In genomic region chr5:144258687-144259086, GRCm38 (mm10) we compare ENCODE assay signal across 7 mouse cellular contexts. TPM values are rescaled to one million over a fixed set of nuclear protein-coding genes. Genes with fewer than 3 reads are reported as not detected.
DNase-seq lines count a peak whose midpoint lies in the region; ATAC-seq and TF ChIP-seq lines count a peak whose summit lies in the region.

No protein-coding gene starts in this region.

- no peak overlapping the region for H3K27ac ChIP-seq in ES-E14 (ENCODE audit: insufficient read depth, low read depth, low read length, poor library complexity, severe bottlenecking)
- peak overlapping the region; percentile 57 for H3K27ac ChIP-seq in brown adipose tissue, adult 24 weeks (replicated peaks; ENCODE audit: low read depth, low read length)
- no peak overlapping the region for H3K27ac ChIP-seq in hindbrain, embryonic 14.5 days
- H3K27ac ChIP-seq in limb, embryonic 15.5 days, result peak overlapping the region; percentile 43; the same call in 1 of the 2 replicates

- H3K4me3 ChIP-seq in ES-E14 (ENCODE audit: insufficient read depth in 1 of 2, low read depth in 1 of 2, low read length in 2 of 2, poor library complexity in 1 of 2, severe bottlenecking in 1 of 2), result no peak overlapping the region
- H3K4me3 ChIP-seq in brown adipose tissue, adult 24 weeks (ENCODE audit: insufficient read depth, low read depth, low read length), result peak overlapping the region; percentile 96
- peak overlapping the region; percentile 93; the same call in 1 of the 2 replicates for H3K4me3 ChIP-seq in hindbrain, embryonic 14.5 days (replicated peaks; ENCODE audit: low read length)
- H3K4me3 ChIP-seq in limb, embryonic 15.5 days, result peak overlapping the region; percentile 14; the same call in 1 of the 2 replicates

- no peaks in the 10 kb centered on the region for H3K27me3 ChIP-seq in hindbrain, embryonic 14.5 days (ENCODE audit: control insufficient read depth, insufficient read depth, low read length)
- no peaks in the 10 kb centered on the region for H3K27me3 ChIP-seq in limb, embryonic 15.5 days

- peaks cover 33% of the 10 kb centered on the region for H3K36me3 ChIP-seq in ES-E14 (ENCODE audit: control insufficient read depth, insufficient read depth, low read length, poor library complexity, severe bottlenecking)
- peaks cover 33% of the 10 kb centered on the region for H3K36me3 ChIP-seq in hindbrain, embryonic 14.5 days (replicated peaks; ENCODE audit: control insufficient read depth, insufficient read depth)
- peaks cover 13% of the 10 kb centered on the region; the same call in 1 of the 2 replicates for H3K36me3 ChIP-seq in limb, embryonic 15.5 days

- WGBS in hindbrain, embryonic 14.5 days, result 14% methylated on average over 2 of the region's 2 CpGs
- WGBS in limb, embryonic 15.5 days, result 31% methylated on average over 2 of the region's 2 CpGs

- in situ Hi-C loops in ES-E14 (cut with MboI; ENCODE audit: low sequenced_read_pairs in 2 of 2, unreplicated experiment in 2 of 2), result no loop called here

- H3K4me2 ChIP-seq in hindbrain, embryonic 14.5 days (replicated peaks), result peak overlapping the region; percentile 83
- H3K4me2 ChIP-seq in limb, embryonic 15.5 days, result peak overlapping the region; percentile 77

- H3K9me3 ChIP-seq in ES-E14 (ENCODE audit: control insufficient read depth, insufficient read depth, low read depth, low read length), result no peaks in the 10 kb centered on the region
- H3K9me3 ChIP-seq in hindbrain, embryonic 14.5 days (ENCODE audit: control insufficient read depth, low read length), result no peaks in the 10 kb centered on the region
- H3K9me3 ChIP-seq in limb, embryonic 15.5 days, result no peaks in the 10 kb centered on the region

- DNase-seq in ES-E14 (ENCODE audit: low read depth, low spot score), result no peak
- DNase-seq in hindbrain, embryonic 14.5 days (ENCODE audit: low spot score), result no peak
- DNase-seq in spleen, adult 12 weeks (ENCODE audit: low spot score), result no peak
- no peak for DNase-seq in thymus, postnatal 10 days (ENCODE audit: low spot score in 2 of 2)
- DNase-seq in urinary bladder, adult 18-20 months (ENCODE audit: low spot score in 2 of 2), result no peak

- peaks cover 0 to 44% of the 10 kb centered on the region in 2 experiments; a peak in 2 of 4 replicates for H3K4me1 ChIP-seq in ES-E14 (ENCODE audit: control insufficient read depth in 2 of 2, insufficient read depth in 2 of 2, low read length in 2 of 2, poor library complexity in 1 of 2)
- H3K4me1 ChIP-seq in brown adipose tissue, adult 24 weeks (ENCODE audit: control insufficient read depth, insufficient read depth, insufficient read length, low read length), result peaks cover 55% of the 10 kb centered on the region
- H3K4me1 ChIP-seq in hindbrain, embryonic 14.5 days (replicated peaks; ENCODE audit: control insufficient read depth, insufficient read depth, low read length), result peaks cover 37% of the 10 kb centered on the region
- peaks cover 68% of the 10 kb centered on the region for H3K4me1 ChIP-seq in limb, embryonic 15.5 days

- no peak for ATAC-seq in hindbrain, embryonic 14.5 days (ENCODE audit: low FRiP score)
- no peak for ATAC-seq in limb, embryonic 15.5 days (ENCODE audit: insufficient number of reproducible peaks, low FRiP score, low TSS enrichment, low read depth)

- H3K9ac ChIP-seq in ES-E14 (ENCODE audit: insufficient read depth, low read depth, low read length, poor library complexity, severe bottlenecking), result 0 out of 2 replicates have a peak overlapping the region, but pooled peaks have one; percentile 37
- peak overlapping the region; percentile 98 for H3K9ac ChIP-seq in hindbrain, embryonic 14.5 days
- H3K9ac ChIP-seq in limb, embryonic 15.5 days, result peak overlapping the region; percentile 10; the same call in 1 of the 2 replicates

TF ChIP-seq in ES-E14, 5 proteins besides CTCF, POLR2A, EP300 and RAD21:
- TF ChIP-seq ZNF384 (IDR thresholded peaks at IDR 0.05; ENCODE audit: low read depth, low read length), result no peak
- TF ChIP-seq ZC3H11A (IDR thresholded peaks at IDR 0.05; ENCODE audit: borderline replicate concordance, low read depth, low read length), result no peak
- no peak for TF ChIP-seq MAFK (IDR thresholded peaks at IDR 0.05; ENCODE audit: insufficient read depth, low read depth, low read length)
- TF ChIP-seq HCFC1 (IDR thresholded peaks at IDR 0.05; ENCODE audit: borderline replicate concordance, insufficient read depth, low read length), result no peak
- TF ChIP-seq CHD2 (IDR thresholded peaks at IDR 0.05; ENCODE audit: low read depth, low read length), result no peak

RNA-seq across cellular contexts. Expression of gene Bri3, which starts 14.4 kb away (rescaled TPM):
- total RNA-seq in ES-E14 (2012; rRNA removed), result 21.9 and 26.4 TPM in 2 replicates
- polyA plus RNA-seq in brown adipose tissue, adult 24 weeks (2012; ENCODE audit: insufficient read depth, insufficient read length, missing spikeins), result 230 and 282 TPM in 2 replicates
- 103 and 123 TPM in 2 replicates for polyA plus RNA-seq in hindbrain, embryonic 14.5 days (2014; fragmentation: Nextera tagmentation; extraction: Ambion mirVana)
- 81.5 and 97.3 TPM in 2 replicates for polyA plus RNA-seq in limb, embryonic 15.5 days (2015; fragmentation: Nextera tagmentation; extraction: Ambion mirVana)

RNA-seq across cellular contexts. Expression of gene Tecpr1, which starts 35.3 kb away (rescaled TPM):
- total RNA-seq in ES-E14 (2012; rRNA removed), result 18.3 and 22.1 TPM in 2 replicates
- polyA plus RNA-seq in brown adipose tissue, adult 24 weeks (2012; ENCODE audit: insufficient read depth, insufficient read length, missing spikeins), result 25.9 and 41.4 TPM in 2 replicates
- polyA plus RNA-seq in hindbrain, embryonic 14.5 days (2014; fragmentation: Nextera tagmentation; extraction: Ambion mirVana), result 32.3 and 34.7 TPM in 2 replicates
- 21.7 and 23.3 TPM in 2 replicates for polyA plus RNA-seq in limb, embryonic 15.5 days (2015; fragmentation: Nextera tagmentation; extraction: Ambion mirVana)

Comparison
In these comparisons a context has a peak if more than half of its experiments do, and no peak if none do; other contexts are left out.
1. H3K27ac ChIP-seq: peak in brown adipose tissue, adult 24 weeks (single experiment) and limb, embryonic 15.5 days (single experiment); none in ES-E14 (single experiment) and hindbrain, embryonic 14.5 days (single experiment).
2. H3K4me3 ChIP-seq: peak in brown adipose tissue, adult 24 weeks (single experiment), hindbrain, embryonic 14.5 days (single experiment) and limb, embryonic 15.5 days (single experiment); none in ES-E14 (0 of 2).
3. H3K9ac ChIP-seq: peak in every context shown above with its lines; median percentile 98 in hindbrain, embryonic 14.5 days; 37 in ES-E14; 10 in limb, embryonic 15.5 days.